Mouse (Mus musculus) liver, adult 2 months (tissue): ENCODE measurements around the gene Ccnk.

Experiments used
- CTCF ChIP-seq: fragments of 200-500 bp; IDR thresholded peaks from 2 replicates; pipeline ENCODE4 v1.5.1; 2011; ENCODE audit warnings: low read depth, low read length, control low read depth
- POLR2A ChIP-seq: fragments of 200-500 bp; IDR thresholded peaks from 2 replicates; pipeline ENCODE4 v1.6.1; 2011; ENCODE audit warnings: low read length, control low read depth; ENCODE audit not compliant: insufficient read depth; ENCODE audit errors: extremely low read depth

GRCm38 (mm10) chr12:108221712-108222111 lies 42.3 kb downstream of the Ccnk start:
- TF ChIP-seq POLR2A, result no peak
- TF ChIP-seq CTCF, result no peak
